Mouse (Mus musculus): ENCODE results near the gene Col23a1.

DNA sequence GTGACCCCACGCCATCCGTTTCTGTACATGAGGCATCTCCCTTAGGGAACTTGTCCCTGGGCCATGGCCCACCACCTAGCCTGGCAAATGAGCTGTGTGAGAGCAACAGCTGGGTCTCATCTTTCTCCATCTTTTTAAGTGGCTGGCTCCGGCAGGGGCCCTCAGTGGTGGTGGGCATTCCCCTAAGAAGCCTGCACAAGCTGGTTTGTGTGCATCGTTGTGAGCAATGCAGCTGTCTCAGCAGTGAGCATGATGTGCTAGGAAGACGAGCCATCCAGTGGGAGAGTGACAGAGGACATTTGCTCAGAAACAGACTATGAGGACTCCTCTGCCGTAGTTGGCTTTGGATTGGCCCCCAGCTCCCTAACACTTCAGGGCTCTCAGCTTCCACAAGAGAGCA, 179.0 kb downstream of the Col23a1 start:
- TF ChIP-seq POLR2A (IDR thresholded peaks at IDR 0.05; ENCODE audit: borderline replicate concordance, insufficient read depth, low read length) (no peak), CTCF (IDR thresholded peaks at IDR 0.05; ENCODE audit: borderline replicate concordance, insufficient read depth, low read depth, low read length) (no peak)
